Mouse (Mus musculus) 3134 (cell line): ENCODE measurements at regions not wholly inside any gene's neighbourhood (a gene's known extent, or its start where the extent isn't known, plus 50 kb on each side); places are given as distances from the start of the nearest gene placed in this dataset.

Source experiments
- DNase-seq: peaks from one replicate; pipeline ENCODE4 v3.0.0-alpha.2; 2011; ENCODE audit warnings: low spot score; ENCODE audit not compliant: insufficient read length; ENCODE audit errors: extremely low read depth

- no peak for DNase-seq
Observed at GRCm38 (mm10) chr19:6647216-6647615, 104.4 kb upstream of the Slc22a12 start.

- no peak for DNase-seq
Observed at GRCm38 (mm10) chr19:6645912-6646311, 103.1 kb upstream of the Slc22a12 start.

- peak; percentile 63 for DNase-seq
Observed at GRCm38 (mm10) chr19:6644871-6645270, 102.0 kb upstream of the Slc22a12 start.

GRCm38 (mm10) chr19:6639681-6640080 is 96.8 kb upstream of the Slc22a12 start:
- no peak for DNase-seq

GRCm38 (mm10) chr19:6633400-6633799 is 90.6 kb upstream of the Slc22a12 start:
- DNase-seq = no peak

- DNase-seq = peak; percentile 61
Observed at GRCm38 (mm10) chr19:6631817-6632216, 89.0 kb upstream of the Slc22a12 start.

GRCm38 (mm10) chr19:6630613-6630940 is 87.7 kb upstream of the Slc22a12 start:
- no peak for DNase-seq

- no peak for DNase-seq
Observed at GRCm38 (mm10) chr19:6629911-6630612, 87.2 kb upstream of the Slc22a12 start.

GRCm38 (mm10) chr19:6625574-6625973 is 82.7 kb upstream of the Slc22a12 start:
- no peak for DNase-seq

- DNase-seq = no peak
Observed at GRCm38 (mm10) chr19:6621023-6621422, 78.2 kb upstream of the Slc22a12 start.

- DNase-seq = no peak
Observed at GRCm38 (mm10) chr19:6619546-6619945, 76.7 kb upstream of the Slc22a12 start.

- DNase-seq = no peak
Observed at GRCm38 (mm10) chr19:6616659-6617058, 73.8 kb upstream of the Slc22a12 start.

- DNase-seq = no peak
Observed at GRCm38 (mm10) chr19:6612441-6612840, 69.6 kb upstream of the Slc22a12 start.

- no peak for DNase-seq
Observed at GRCm38 (mm10) chr19:6611921-6612320, 69.1 kb upstream of the Slc22a12 start.

- DNase-seq = no peak
Observed at GRCm38 (mm10) chr19:6610715-6611114, 67.9 kb upstream of the Slc22a12 start.

GRCm38 (mm10) chr19:6610051-6610450 is 67.2 kb upstream of the Slc22a12 start:
- DNase-seq = no peak

- no peak for DNase-seq
Observed at GRCm38 (mm10) chr19:6607501-6607900, 64.7 kb upstream of the Slc22a12 start.

GRCm38 (mm10) chr19:6606667-6607066 is 63.8 kb upstream of the Slc22a12 start:
- no peak for DNase-seq

GRCm38 (mm10) chr19:6604702-6605101 is 61.9 kb upstream of the Slc22a12 start:
- DNase-seq = no peak

- DNase-seq = no peak
Observed at GRCm38 (mm10) chr19:6600873-6601530, 58.2 kb upstream of the Slc22a12 start.

- no peak for DNase-seq
Observed at GRCm38 (mm10) chr19:6599281-6599680, 56.4 kb upstream of the Slc22a12 start.

- DNase-seq = no peak
Observed at GRCm38 (mm10) chr19:6598186-6598585, 55.4 kb upstream of the Slc22a12 start.
